In genomic region chr12:36194976-36195375, GRCm38 (mm10) we compare ENCODE assay signal across 29 mouse cellular contexts. TPM values are rescaled to one million over a fixed set of nuclear protein-coding genes. Genes with fewer than 3 reads are reported as not detected.
"Had no signal": no experiment of that assay in that cellular context is flagged by ENCODE, and none has a peak within 500 bp of the region (broad histone marks: within the 10 kb centered on the region; RNA-seq: fewer than 3 reads in every experiment).

No protein-coding gene starts in this region.

- H3K4me3 ChIP-seq: kidney, embryonic 15.5 days; liver, embryonic 13.5 days; megakaryocyte, embryonic 14.5 days; midbrain, embryonic 10.5 days; midbrain, embryonic 13.5 days; myocyte; neural tube, embryonic 13.5 days; stomach, embryonic 15.5 days had no signal

- H3K9me3 ChIP-seq: liver, embryonic 13.5 days; megakaryocyte, embryonic 14.5 days; stomach, embryonic 15.5 days had no signal

- DNase-seq: kidney, adult 2 months; kidney, postnatal 10 days; kidney, postnatal 36 days; layer of hippocampus, adult 9-11 months; liver, embryonic 13.5 days; lung, embryonic 14.5 days; lung, postnatal 36 days; retina, postnatal 1 day; right cerebral cortex, postnatal 25 days; spleen, adult 18-20 months; thymus, postnatal 25 days had no signal

- H3K4me1 ChIP-seq: kidney, embryonic 15.5 days; liver, embryonic 13.5 days; midbrain, embryonic 10.5 days; midbrain, embryonic 13.5 days; neural tube, embryonic 13.5 days; stomach, embryonic 15.5 days had no signal

- H3K9ac ChIP-seq: kidney, embryonic 15.5 days; liver, embryonic 13.5 days; lung, embryonic 14.5 days; midbrain, embryonic 13.5 days; neural tube, embryonic 13.5 days; stomach, embryonic 15.5 days had no signal

- H3K27ac ChIP-seq: kidney, embryonic 15.5 days; liver, embryonic 13.5 days; midbrain, embryonic 10.5 days; midbrain, embryonic 13.5 days; neural tube, embryonic 13.5 days; stomach, embryonic 15.5 days had no signal

- H3K4me2 ChIP-seq: kidney, embryonic 15.5 days; liver, embryonic 13.5 days; lung, embryonic 14.5 days; midbrain, embryonic 13.5 days; neural tube, embryonic 13.5 days; stomach, embryonic 15.5 days had no signal

- H3K27me3 ChIP-seq: kidney, embryonic 15.5 days; liver, embryonic 13.5 days; megakaryocyte, embryonic 14.5 days; midbrain, embryonic 13.5 days; neural tube, embryonic 13.5 days; stomach, embryonic 15.5 days had no signal

- ATAC-seq: lung, postnatal 0 days; midbrain, embryonic 13.5 days; midbrain, embryonic 16.5 days had no signal

RNA-seq across cellular contexts. Expression of gene Lrrc72, which starts 58.2 kb away (rescaled TPM):
- total RNA-seq: layer of hippocampus, postnatal 25 days; left cerebral cortex, adult 18-20 months; left cerebral cortex, postnatal 25 days; liver, adult 2 months; monocyte, adult 5-6 weeks; neutrophil, adult 5-6 weeks had no signal
- polyA plus RNA-seq: kidney, adult 2 months; kidney, embryonic 15.5 days; limb, embryonic 11.5 days; liver, adult 2 months; liver, embryonic 13.5 days; liver, embryonic 16.5 days; lung, embryonic 14.5 days; lung, postnatal 0 days; midbrain, embryonic 10.5 days; midbrain, embryonic 13.5 days; neural tube, embryonic 13.5 days; stomach, embryonic 15.5 days; thymus, postnatal 0 days had no signal
